Mouse (Mus musculus): ENCODE measurements around the gene Prdx5. TPM values are rescaled to one million over a fixed set of nuclear protein-coding genes. Genes with fewer than 3 reads are reported as not detected.
"Not testable (repeated sequence)": the region's sequence is repeated elsewhere in the genome, so short reads cannot be mapped to it uniquely, and the experiment has no call there.

Prdx5 gene
- polyA plus RNA-seq, 1 experiment = 148 TPM

DNA sequence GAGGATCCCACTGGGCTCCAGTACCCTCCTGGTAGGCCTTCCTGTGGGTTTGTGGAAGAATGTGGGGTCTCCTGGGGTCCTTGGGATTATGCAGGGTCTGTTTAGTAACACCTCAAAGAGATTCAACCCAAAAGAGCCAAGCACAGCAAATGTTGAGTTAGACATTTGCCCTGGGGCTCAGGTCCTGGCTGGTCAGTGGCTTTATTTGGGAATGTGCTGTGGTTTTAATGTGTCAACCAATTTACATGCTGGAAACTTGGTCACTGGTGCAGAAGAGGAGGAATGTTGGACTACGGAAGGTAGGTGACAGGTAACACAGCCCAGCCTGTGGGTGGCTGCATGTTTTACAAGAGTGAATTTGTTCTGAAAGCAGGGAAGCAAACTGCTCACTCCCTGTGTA lies 6.9 kb downstream of the Prdx5 start:
- TF ChIP-seq CTCF (IDR thresholded peaks at IDR 0.05; ENCODE audit: insufficient read depth, low read length) (no peak), POLR2A (IDR thresholded peaks at IDR 0.05; ENCODE audit: borderline replicate concordance, extremely low read depth, low read depth, low read length) (no peak)
- H3K4me3 ChIP-seq (replicated peaks; ENCODE audit: extremely low read depth, low read depth, low read length) = no peak overlapping the region
- 79% methylated on average over 1 of the region's 1 CpGs for WGBS
- no peaks in the 10 kb centered on the region; the same call in 1 of the 2 replicates for H3K4me1 ChIP-seq (ENCODE audit: control insufficient read depth, insufficient read depth, low read length)
- no peak for DNase-seq

DNA sequence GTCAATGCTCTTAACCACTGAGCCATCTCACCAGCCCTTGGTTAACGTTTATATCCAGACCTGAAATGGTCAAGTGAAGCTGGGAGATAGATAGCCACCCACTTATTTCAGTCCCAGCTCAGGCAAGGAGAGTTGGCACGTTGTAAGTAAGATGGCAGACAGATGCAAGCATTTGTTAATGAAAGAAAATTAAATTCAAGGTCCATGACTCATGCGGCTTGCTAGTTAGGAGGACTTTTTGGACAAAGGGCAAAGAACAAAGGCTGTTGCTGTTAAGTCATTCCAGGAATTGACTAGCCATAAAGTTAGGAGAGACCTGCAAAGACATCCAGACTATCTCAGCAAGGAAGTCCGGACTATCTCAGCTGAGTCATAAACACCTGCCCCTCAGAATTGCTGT lies 10.3 kb downstream of the Prdx5 start:
- 77% methylated on average over 4 of the region's 4 CpGs for WGBS
- no peak for DNase-seq
- Histone ChIP-seq H3K4me3 (replicated peaks; ENCODE audit: extremely low read depth, low read depth, low read length) (no peak overlapping the region), H3K4me1 (ENCODE audit: control insufficient read depth, insufficient read depth, low read length) (no peaks in the 10 kb centered on the region)
- TF ChIP-seq CTCF (IDR thresholded peaks at IDR 0.05; ENCODE audit: insufficient read depth, low read length) (no peak), POLR2A (IDR thresholded peaks at IDR 0.05; ENCODE audit: borderline replicate concordance, extremely low read depth, low read depth, low read length) (no peak)

DNA sequence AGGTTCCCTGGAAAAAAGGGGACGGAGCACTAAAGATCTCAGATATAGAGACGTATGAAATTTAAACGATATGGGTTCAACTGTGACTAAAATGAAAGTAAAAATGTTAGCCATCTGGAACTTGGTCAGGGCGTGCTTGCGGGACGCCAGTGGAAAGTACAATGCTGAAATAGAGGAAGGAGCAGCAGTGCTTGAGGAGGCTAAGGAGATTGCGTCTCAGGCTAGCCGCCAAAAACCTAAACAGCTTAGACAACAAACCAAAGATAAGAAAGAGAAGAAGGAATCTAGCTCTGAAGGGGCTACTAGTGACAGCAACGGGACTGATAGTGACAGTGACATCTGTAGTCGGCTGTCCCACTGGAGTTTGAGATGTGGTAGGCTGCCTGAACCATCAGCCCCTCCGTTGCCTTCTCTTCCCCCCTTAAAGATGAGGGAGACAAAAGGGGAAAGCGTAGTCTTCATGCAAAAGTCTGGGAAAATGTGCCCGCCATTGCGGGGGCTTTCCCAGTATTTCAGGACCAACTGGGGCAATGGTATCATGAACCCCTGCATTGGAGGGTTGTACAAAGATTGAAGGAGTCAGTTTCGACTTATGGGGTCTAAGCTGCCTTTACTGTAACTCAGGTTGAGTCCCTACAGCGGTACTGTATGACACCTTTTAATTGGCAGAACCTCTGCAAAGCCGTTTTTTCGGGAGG lies 14.1 kb downstream of the Prdx5 start:
- not testable (repeated sequence) for H3K4me1 ChIP-seq (ENCODE audit: control insufficient read depth, insufficient read depth, low read length); H3K4me3 ChIP-seq (replicated peaks; ENCODE audit: extremely low read depth, low read depth, low read length); DNase-seq
- WGBS = 67% methylated on average over 18 of the region's 18 CpGs

GRCm38 (mm10) chr19:6893731-6894451 lies 16.0 kb downstream of the Prdx5 start:
- no peak for TF ChIP-seq POLR2A (IDR thresholded peaks at IDR 0.05; ENCODE audit: borderline replicate concordance, extremely low read depth, low read depth, low read length)
- TF ChIP-seq CTCF (IDR thresholded peaks at IDR 0.05; ENCODE audit: insufficient read depth, low read length) = no peak
- Histone ChIP-seq H3K4me1 (ENCODE audit: control insufficient read depth, insufficient read depth, low read length) (no peaks in the 10 kb centered on the region), H3K4me3 (replicated peaks; ENCODE audit: extremely low read depth, low read depth, low read length) (no peak overlapping the region)
- DNase-seq = no peak
- WGBS = 93% methylated on average over 14 of the region's 14 CpGs

DNA sequence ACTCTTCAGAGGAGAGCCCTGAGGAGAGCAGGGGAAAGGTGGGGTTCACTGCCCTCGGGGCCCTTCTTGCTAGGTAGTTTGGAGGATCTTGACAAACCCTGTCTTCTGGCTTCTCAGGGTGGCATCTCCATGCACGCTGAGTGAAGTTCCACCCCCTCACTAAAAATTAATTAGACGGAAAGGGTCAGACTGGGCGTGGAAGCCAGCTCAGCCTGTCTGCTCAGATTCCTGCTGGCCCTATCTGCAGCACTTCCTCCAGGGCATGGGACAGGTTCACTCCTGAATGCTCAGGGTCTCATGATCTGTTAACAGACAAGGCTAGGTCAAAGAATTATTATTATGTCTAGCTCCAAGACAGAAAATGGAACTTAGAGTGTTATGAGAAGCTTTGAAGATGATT lies 17.4 kb downstream of the Prdx5 start:
- no peak for DNase-seq
- H3K4me3 ChIP-seq (replicated peaks; ENCODE audit: extremely low read depth, low read depth, low read length) = no peak overlapping the region
- WGBS = 52% methylated on average over 4 of the region's 4 CpGs
- no peak for TF ChIP-seq CTCF (IDR thresholded peaks at IDR 0.05; ENCODE audit: insufficient read depth, low read length)
- TF ChIP-seq POLR2A (IDR thresholded peaks at IDR 0.05; ENCODE audit: borderline replicate concordance, extremely low read depth, low read depth, low read length) = no peak
- H3K4me1 ChIP-seq (ENCODE audit: control insufficient read depth, insufficient read depth, low read length) = no peaks in the 10 kb centered on the region

- 73% methylated on average over 4 of the region's 4 CpGs for WGBS
- TF ChIP-seq CTCF (IDR thresholded peaks at IDR 0.05; ENCODE audit: insufficient read depth, low read length) = no peak
- TF ChIP-seq POLR2A (IDR thresholded peaks at IDR 0.05; ENCODE audit: borderline replicate concordance, extremely low read depth, low read depth, low read length) = no peak
- DNase-seq = no peak
- Histone ChIP-seq H3K4me1 (ENCODE audit: control insufficient read depth, insufficient read depth, low read length) (no peaks in the 10 kb centered on the region), H3K4me3 (replicated peaks; ENCODE audit: extremely low read depth, low read depth, low read length) (no peak overlapping the region)
Observed at GRCm38 (mm10) chr19:6877965-6878364, 31.9 kb downstream of the Prdx5 start.

DNA sequence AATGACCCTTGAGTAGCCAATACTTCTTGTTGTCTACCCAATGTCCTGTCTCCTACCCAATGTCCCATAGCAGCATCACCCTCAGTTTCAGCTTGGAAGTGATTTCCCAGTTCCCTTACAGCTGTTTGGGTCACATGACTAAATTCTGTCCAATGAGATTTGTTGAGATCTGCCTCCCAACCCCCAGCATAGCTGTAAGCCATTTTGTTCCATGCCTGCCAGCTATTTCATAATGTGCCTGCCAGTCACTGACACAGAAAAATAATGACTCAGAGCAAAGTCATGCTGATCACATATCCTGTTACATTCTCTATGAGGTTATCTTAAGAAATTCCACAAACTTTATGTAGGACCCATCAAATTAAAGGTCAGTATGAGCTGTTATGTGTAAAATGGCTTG lies 33.1 kb downstream of the Prdx5 start:
- DNase-seq = no peak
- Histone ChIP-seq H3K4me1 (ENCODE audit: control insufficient read depth, insufficient read depth, low read length) (no peaks in the 10 kb centered on the region), H3K4me3 (replicated peaks; ENCODE audit: extremely low read depth, low read depth, low read length) (no peak overlapping the region)
- no peak for TF ChIP-seq CTCF (IDR thresholded peaks at IDR 0.05; ENCODE audit: insufficient read depth, low read length)
- TF ChIP-seq POLR2A (IDR thresholded peaks at IDR 0.05; ENCODE audit: borderline replicate concordance, extremely low read depth, low read depth, low read length) = no peak

DNA sequence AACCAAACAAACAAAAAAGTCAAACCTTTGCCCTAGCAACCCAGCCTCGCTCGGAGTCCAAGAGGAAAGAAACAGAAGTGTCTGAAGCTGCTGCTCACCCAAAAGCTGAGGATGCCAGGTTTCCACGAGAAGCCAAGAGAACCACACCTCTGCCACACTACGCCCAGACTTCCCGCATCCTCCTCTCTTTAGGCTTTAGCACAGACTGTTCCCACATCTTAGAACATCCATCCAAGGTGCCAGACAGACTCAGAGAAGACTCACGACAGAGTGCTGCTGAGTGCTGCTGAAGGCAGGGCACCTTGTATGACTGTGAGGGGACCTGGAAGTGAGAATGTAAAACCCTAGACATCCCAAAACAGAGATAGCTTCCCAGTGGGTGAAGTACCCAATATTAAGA lies 34.1 kb downstream of the Prdx5 start:
- Histone ChIP-seq H3K4me3 (replicated peaks; ENCODE audit: extremely low read depth, low read depth, low read length) (no peak overlapping the region), H3K4me1 (ENCODE audit: control insufficient read depth, insufficient read depth, low read length) (no peaks in the 10 kb centered on the region)
- TF ChIP-seq CTCF (IDR thresholded peaks at IDR 0.05; ENCODE audit: insufficient read depth, low read length) (no peak), POLR2A (IDR thresholded peaks at IDR 0.05; ENCODE audit: borderline replicate concordance, extremely low read depth, low read depth, low read length) (no peak)
- no peak for DNase-seq
- 84% methylated on average over 6 of the region's 6 CpGs for WGBS

- Histone ChIP-seq H3K4me1 (ENCODE audit: control insufficient read depth, insufficient read depth, low read length) (peaks cover 2% of the 10 kb centered on the region; the same call in 1 of the 2 replicates), H3K4me3 (replicated peaks; ENCODE audit: extremely low read depth, low read depth, low read length) (no peak overlapping the region)
- TF ChIP-seq CTCF (IDR thresholded peaks at IDR 0.05; ENCODE audit: insufficient read depth, low read length) (no peak), POLR2A (IDR thresholded peaks at IDR 0.05; ENCODE audit: borderline replicate concordance, extremely low read depth, low read depth, low read length) (no peak)
- no peak for DNase-seq
- WGBS = 74% methylated on average over 1 of the region's 1 CpGs
Observed at GRCm38 (mm10) chr19:6874257-6874656, 35.6 kb downstream of the Prdx5 start.

- Histone ChIP-seq H3K4me3 (replicated peaks; ENCODE audit: extremely low read depth, low read depth, low read length) (no peak overlapping the region), H3K4me1 (ENCODE audit: control insufficient read depth, insufficient read depth, low read length) (peaks cover 4% of the 10 kb centered on the region; the same call in 1 of the 2 replicates)
- WGBS = 51% methylated on average over 3 of the region's 3 CpGs
- DNase-seq = no peak
- TF ChIP-seq POLR2A (IDR thresholded peaks at IDR 0.05; ENCODE audit: borderline replicate concordance, extremely low read depth, low read depth, low read length) (no peak), CTCF (IDR thresholded peaks at IDR 0.05; ENCODE audit: insufficient read depth, low read length) (no peak)
Observed at GRCm38 (mm10) chr19:6872701-6873100, 37.2 kb downstream of the Prdx5 start.
